Mouse (Mus musculus) embryonic facial prominence, embryonic 15.5 days (tissue): ENCODE measurements around the gene Fblim1. TPM values are rescaled to one million over a fixed set of nuclear protein-coding genes. Genes with fewer than 3 reads are reported as not detected.

Experiments used
- ATAC-seq: fragments of 200-750 bp; cut with Nextera tagmentation; 2 replicates; pipeline ENCODE4 v1.8.0; 2017; ENCODE audit warnings: low read depth, moderate TSS enrichment; ENCODE audit not compliant: insufficient number of reproducible peaks, low FRiP score, low TSS enrichment
- H3K27ac ChIP-seq: fragments of 300-500 bp; sonication (generic); replicated peaks from 2 replicates; pipeline ENCODE4 v1.5.1; 2015; ENCODE audit warnings: mild to moderate bottlenecking, inconsistent platforms
- H3K27me3 ChIP-seq: fragments of 300-500 bp; sonication (generic); 2 replicates; pipeline ENCODE4 v1.6.1; 2015; ENCODE audit warnings: inconsistent platforms
- H3K36me3 ChIP-seq: fragments of 300-500 bp; sonication (generic); 2 replicates; pipeline ENCODE4 v1.6.1; 2015; ENCODE audit warnings: mild to moderate bottlenecking, inconsistent platforms
- H3K4me1 ChIP-seq: fragments of 300-500 bp; sonication (generic); 2 replicates; pipeline ENCODE4 v1.6.1; 2015; ENCODE audit warnings: inconsistent platforms
- H3K4me2 ChIP-seq: fragments of 300-500 bp; sonication (generic); replicated peaks from 2 replicates; pipeline ENCODE4 v1.6.1; 2015; ENCODE audit warnings: mild to moderate bottlenecking, inconsistent platforms
- H3K4me3 ChIP-seq: fragments of 300-500 bp; sonication (generic); replicated peaks from 2 replicates; pipeline ENCODE4 v1.5.1; 2015; ENCODE audit warnings: mild to moderate bottlenecking, inconsistent platforms
- H3K9ac ChIP-seq: fragments of 300-500 bp; sonication (generic); 2 replicates; pipeline ENCODE4 v1.6.1; 2015; ENCODE audit warnings: inconsistent platforms
- H3K9me3 ChIP-seq: fragments of 300-500 bp; sonication (generic); replicated peaks from 2 replicates; pipeline ENCODE4 v1.6.1; 2016; ENCODE audit warnings: inconsistent platforms
- WGBS: fragments of 180-500 bp; shearing (Covaris S2); methylation state at CpG from one replicate; pipeline ENCODE4 v1.1.7; 2015; 5-methylcytosine and 5-hydroxymethylcytosine counted together
- polyA plus RNA-seq: library from polyadenylated mRNA; unstranded; fragments of >200 nt; fragmentation: Nextera tagmentation; extraction: Ambion mirVana; gene quantifications from 2 replicates; pipeline ENCODE4 v1.2.1, GENCODE M21; 2015

Fblim1 gene
- polyA plus RNA-seq: 30.8 and 32.3 TPM in 2 replicates

GRCm38 (mm10) chr4:141605861-141606260, at the start of gene Fblim1:
TSS of gene Fblim1 (minus strand) at chr4:141606096.
- Histone ChIP-seq H3K36me3 (no peaks in the 10 kb centered on the region), H3K4me3 (no peak within 1 kb of the TSS), H3K9ac (no peak within 1 kb of the TSS), H3K4me1 (peaks cover 18% of the 10 kb centered on the region), H3K9me3 (no peaks in the 10 kb centered on the region), H3K27me3 (no peaks in the 10 kb centered on the region), H3K4me2 (no peak within 1 kb of the TSS), H3K27ac (no peak within 1 kb of the TSS)
- no peak for ATAC-seq
- 79% methylated on average over 11 of the region's 11 CpGs for WGBS

DNA sequence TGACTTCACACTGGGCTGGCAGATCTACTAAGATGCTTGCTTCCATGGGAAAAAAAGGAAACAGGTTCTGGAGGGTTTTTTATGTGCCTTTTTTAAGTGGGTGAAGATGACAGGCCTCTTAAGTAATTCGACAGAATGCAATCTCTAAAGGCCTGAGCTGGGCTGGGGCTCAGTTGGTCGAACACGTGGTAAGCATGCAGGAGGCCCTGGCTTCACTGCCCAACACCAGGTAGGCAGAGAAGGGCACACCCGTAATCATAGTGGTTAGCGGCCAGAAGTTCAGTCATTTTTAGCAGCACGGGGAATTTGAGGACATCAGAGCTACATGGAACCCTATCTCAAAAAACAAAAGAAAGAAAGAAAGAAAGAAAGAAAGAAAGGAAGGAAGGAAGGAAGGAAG, 48.6 kb upstream of the Fblim1 start:
- Histone ChIP-seq H3K4me1 (peaks cover 26% of the 10 kb centered on the region; the same call in 1 of the 2 replicates), H3K36me3 (peaks cover 32% of the 10 kb centered on the region; the same call in 1 of the 2 replicates), H3K4me2 (no peak overlapping the region), H3K27ac (no peak overlapping the region), H3K9me3 (no peaks in the 10 kb centered on the region), H3K4me3 (no peak overlapping the region), H3K9ac (no peak overlapping the region), H3K27me3 (no peaks in the 10 kb centered on the region)
- 85% methylated on average over 6 of the region's 6 CpGs for WGBS
- no peak for ATAC-seq

DNA sequence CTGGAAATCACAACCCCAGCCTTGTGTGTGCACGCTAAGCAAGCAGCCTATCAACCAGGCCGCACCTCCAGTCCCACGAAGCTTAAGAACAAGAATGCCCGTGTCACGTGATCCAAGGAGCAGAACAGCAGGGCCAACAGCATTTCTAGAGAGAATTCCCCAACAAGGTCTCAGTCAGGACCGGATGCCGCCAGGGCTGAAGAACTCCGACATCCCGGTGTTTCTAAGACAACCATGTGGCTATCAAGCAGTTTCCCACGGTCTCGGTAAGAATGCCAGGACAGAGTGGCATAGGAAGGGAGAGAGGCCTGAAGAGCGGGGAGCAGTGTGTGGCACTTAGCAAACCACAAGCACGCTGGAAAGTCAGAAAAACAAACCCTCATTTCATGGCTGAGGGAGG, 47.9 kb upstream of the Fblim1 start:
- no peaks in the 10 kb centered on the region for H3K27me3 ChIP-seq
- ATAC-seq: no peak
- H3K4me1 ChIP-seq: peaks cover 26% of the 10 kb centered on the region; the same call in 1 of the 2 replicates
- no peaks in the 10 kb centered on the region for H3K9me3 ChIP-seq
- H3K4me3 ChIP-seq: no peak overlapping the region
- no peak overlapping the region for H3K27ac ChIP-seq
- no peak overlapping the region for H3K4me2 ChIP-seq
- H3K9ac ChIP-seq: no peak overlapping the region
- 80% methylated on average over 13 of the region's 13 CpGs for WGBS
- peaks cover 28% of the 10 kb centered on the region; the same call in 1 of the 2 replicates for H3K36me3 ChIP-seq

- Histone ChIP-seq H3K27me3 (no peaks in the 10 kb centered on the region), H3K36me3 (peaks cover 26% of the 10 kb centered on the region; the same call in 1 of the 2 replicates), H3K9ac (no peak overlapping the region), H3K9me3 (no peaks in the 10 kb centered on the region), H3K27ac (no peak overlapping the region), H3K4me3 (no peak overlapping the region), H3K4me2 (no peak overlapping the region), H3K4me1 (peaks cover 25% of the 10 kb centered on the region; the same call in 1 of the 2 replicates)
- 86% methylated on average over 8 of the region's 8 CpGs for whole genome bisulfite sequencing
- ATAC-seq: no peak
Measured at GRCm38 (mm10) chr4:141653044-141653443, 47.1 kb upstream of the Fblim1 start.

- H3K36me3 ChIP-seq: peaks cover 27% of the 10 kb centered on the region; the same call in 1 of the 2 replicates
- H3K4me1 ChIP-seq: peaks cover 25% of the 10 kb centered on the region; the same call in 1 of the 2 replicates
- no peaks in the 10 kb centered on the region for H3K9me3 ChIP-seq
- H3K4me3 ChIP-seq: no peak overlapping the region
- WGBS: 90% methylated on average over 10 of the region's 10 CpGs
- no peak overlapping the region for H3K9ac ChIP-seq
- H3K4me2 ChIP-seq: no peak overlapping the region
- 0 out of 2 replicates have a peak overlapping the region, but pooled peaks have one; percentile 7 for H3K27ac ChIP-seq
- ATAC-seq: no peak
- no peaks in the 10 kb centered on the region for H3K27me3 ChIP-seq
Measured at GRCm38 (mm10) chr4:141651944-141652343, 46.0 kb upstream of the Fblim1 start.

- Histone ChIP-seq H3K27ac (0 out of 2 replicates have a peak overlapping the region, but pooled peaks have one; percentile 7), H3K36me3 (peaks cover 24% of the 10 kb centered on the region; the same call in 1 of the 2 replicates), H3K9me3 (no peaks in the 10 kb centered on the region), H3K9ac (no peak overlapping the region), H3K4me2 (no peak overlapping the region), H3K27me3 (no peaks in the 10 kb centered on the region), H3K4me3 (no peak overlapping the region), H3K4me1 (peaks cover 22% of the 10 kb centered on the region; the same call in 1 of the 2 replicates)
- 77% methylated on average over 6 of the region's 6 CpGs for WGBS
- no peak for ATAC-seq
Measured at GRCm38 (mm10) chr4:141651286-141651685, 45.4 kb upstream of the Fblim1 start.

- H3K9me3 ChIP-seq: no peaks in the 10 kb centered on the region
- WGBS: 80% methylated on average over 6 of the region's 6 CpGs
- peaks cover 21% of the 10 kb centered on the region; the same call in 1 of the 2 replicates for H3K36me3 ChIP-seq
- H3K4me3 ChIP-seq: no peak overlapping the region
- peaks cover 16% of the 10 kb centered on the region; the same call in 1 of the 2 replicates for H3K4me1 ChIP-seq
- ATAC-seq: no peak
- no peak overlapping the region for H3K4me2 ChIP-seq
- H3K27me3 ChIP-seq: no peaks in the 10 kb centered on the region
- H3K27ac ChIP-seq: no peak overlapping the region
- H3K9ac ChIP-seq: no peak overlapping the region
Measured at GRCm38 (mm10) chr4:141649244-141649643, 43.3 kb upstream of the Fblim1 start.

GRCm38 (mm10) chr4:141648262-141648661, 42.4 kb upstream of the Fblim1 start:
- H3K36me3 ChIP-seq: peaks cover 16% of the 10 kb centered on the region; the same call in 1 of the 2 replicates
- H3K27ac ChIP-seq: no peak overlapping the region
- no peaks in the 10 kb centered on the region for H3K27me3 ChIP-seq
- H3K9ac ChIP-seq: no peak overlapping the region
- WGBS: 90% methylated on average over 5 of the region's 5 CpGs
- no peak overlapping the region for H3K4me3 ChIP-seq
- H3K9me3 ChIP-seq: no peaks in the 10 kb centered on the region
- ATAC-seq: no peak
- H3K4me2 ChIP-seq: no peak overlapping the region
- peaks cover 22% of the 10 kb centered on the region for H3K4me1 ChIP-seq

GRCm38 (mm10) chr4:141647187-141647586, 41.3 kb upstream of the Fblim1 start:
- ATAC-seq: no peak
- no peak overlapping the region for H3K4me3 ChIP-seq
- WGBS: 99% methylated on average over 3 of the region's 3 CpGs

DNA sequence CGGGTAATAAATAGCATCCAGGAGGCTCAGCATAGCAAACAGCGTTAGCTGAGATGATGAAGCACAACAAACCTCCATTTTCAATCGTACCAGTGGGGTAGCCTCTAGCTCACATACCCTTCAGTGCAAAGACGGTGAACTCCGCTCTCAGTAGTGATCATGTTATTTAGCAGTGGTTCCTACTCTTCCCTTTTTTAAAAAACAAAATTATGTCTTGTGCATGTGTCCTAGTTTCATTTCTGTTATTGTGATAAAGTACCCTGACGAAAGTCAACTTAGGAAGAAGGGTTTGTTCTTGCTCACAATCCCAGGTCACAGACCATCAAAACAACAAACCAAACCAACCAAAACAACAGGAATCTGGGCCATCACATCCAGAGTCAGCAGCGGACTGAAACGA, 40.1 kb upstream of the Fblim1 start:
- Histone ChIP-seq H3K9ac (no peak overlapping the region), H3K4me2 (no peak overlapping the region), H3K27me3 (no peaks in the 10 kb centered on the region), H3K4me3 (no peak overlapping the region), H3K36me3 (peaks cover 22% of the 10 kb centered on the region), H3K4me1 (peaks cover 26% of the 10 kb centered on the region), H3K27ac (no peak overlapping the region), H3K9me3 (no peaks in the 10 kb centered on the region)
- ATAC-seq: no peak
- WGBS: 93% methylated on average over 8 of the region's 8 CpGs

More at GRCm38 (mm10) chr4:141647187-141647586, 41.3 kb upstream of the Fblim1 start:
- Histone ChIP-seq H3K36me3 (peaks cover 14% of the 10 kb centered on the region; the same call in 1 of the 2 replicates), H3K27me3 (no peaks in the 10 kb centered on the region), H3K9me3 (no peaks in the 10 kb centered on the region), H3K4me1 (peaks cover 26% of the 10 kb centered on the region), H3K4me2 (no peak overlapping the region), H3K27ac (no peak overlapping the region), H3K9ac (no peak overlapping the region)

DNA sequence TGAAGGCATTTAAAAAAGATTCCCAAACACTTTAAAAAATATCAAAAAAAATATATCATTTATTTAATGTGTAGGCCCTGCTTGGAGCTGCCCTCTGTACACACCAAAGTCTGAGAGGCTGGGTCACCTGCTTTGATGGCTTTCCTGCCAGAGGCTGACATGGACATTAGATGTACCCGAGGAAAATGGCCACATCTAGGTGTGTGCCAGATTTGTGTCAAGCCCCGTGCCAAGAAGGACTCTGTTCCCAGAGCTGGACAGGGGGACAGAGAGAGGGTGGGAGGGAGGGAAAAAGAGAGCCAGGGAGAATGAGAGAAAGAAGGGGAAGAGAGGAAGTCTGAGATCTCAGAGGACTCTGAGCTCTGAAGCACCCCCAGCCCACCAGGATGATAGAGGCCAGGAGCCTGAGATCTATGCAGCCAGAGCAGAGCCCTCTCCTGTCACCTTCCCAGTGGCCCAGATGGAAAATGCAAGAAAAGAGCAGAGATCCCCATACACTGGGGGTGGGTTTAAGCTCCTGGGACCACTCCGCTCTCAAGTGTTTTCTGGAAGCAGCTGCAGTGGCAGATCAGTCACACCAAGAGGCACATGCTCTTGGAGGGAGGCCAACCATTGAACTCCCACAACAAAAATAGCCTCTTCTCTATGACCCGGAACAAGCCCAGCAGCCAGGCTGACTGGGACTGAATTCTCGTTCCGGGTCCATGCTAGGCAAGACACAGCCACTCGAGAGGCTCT, 37.4 kb upstream of the Fblim1 start:
- ATAC-seq: peak; percentile 48
- no peaks in the 10 kb centered on the region for H3K27me3 ChIP-seq
- H3K9ac ChIP-seq: no peak overlapping the region
- H3K4me1 ChIP-seq: peaks cover 15% of the 10 kb centered on the region
- H3K4me3 ChIP-seq: no peak overlapping the region
- no peaks in the 10 kb centered on the region for H3K9me3 ChIP-seq
- 52% methylated on average over 7 of the region's 7 CpGs for WGBS
- H3K4me2 ChIP-seq: no peak overlapping the region
- peaks cover 46% of the 10 kb centered on the region for H3K36me3 ChIP-seq
- peak overlapping the region; percentile 69; the same call in 1 of the 2 replicates for H3K27ac ChIP-seq
